Mouse (Mus musculus) lung, adult 2 months (tissue): ENCODE measurements around the gene Dido1. TPM values are rescaled to one million over a fixed set of nuclear protein-coding genes. Genes with fewer than 3 reads are reported as not detected.

Experiments
- DNase-seq: peaks from one replicate; pipeline ENCODE4 v3.0.0; 2022
- H3K4me1 ChIP-seq: fragments of 200-500 bp; 2 replicates; pipeline ENCODE4 v1.6.1; 2011; ENCODE audit warnings: low read length; ENCODE audit not compliant: control insufficient read depth, insufficient read depth
- H3K4me3 ChIP-seq: fragments of 200-500 bp; replicated peaks from 2 replicates; pipeline ENCODE3; 2011; ENCODE audit warnings: low read depth, mild to moderate bottlenecking, control low read depth, low read length; ENCODE audit errors: extremely low read depth
- CTCF ChIP-seq: fragments of 200-500 bp; IDR thresholded peaks from 2 replicates; pipeline ENCODE4 v1.5.1; 2011; ENCODE audit warnings: mild to moderate bottlenecking, low read length, control low read depth; ENCODE audit not compliant: insufficient read depth
- POLR2A ChIP-seq: fragments of 200-500 bp; IDR thresholded peaks from 2 replicates; pipeline ENCODE4 v1.6.1; 2011; ENCODE audit warnings: low read depth, mild to moderate bottlenecking, control low read depth, low read length, borderline replicate concordance; ENCODE audit errors: extremely low read depth
- WGBS: fragments of 180-500 bp; shearing (Covaris S2); methylation state at CpG from one replicate; pipeline ENCODE4 v1.1.7; 2018; 5-methylcytosine and 5-hydroxymethylcytosine counted together
- polyA plus RNA-seq: library from polyadenylated mRNA; depleted of rRNA; stranded (reverse); fragments of >200 nt; gene quantifications from 2 replicates; pipeline ENCODE4 v1.2.3, GENCODE M21; 2012

The Dido1 gene
- polyA plus RNA-seq, 1 experiment = 17.4 TPM

DNA sequence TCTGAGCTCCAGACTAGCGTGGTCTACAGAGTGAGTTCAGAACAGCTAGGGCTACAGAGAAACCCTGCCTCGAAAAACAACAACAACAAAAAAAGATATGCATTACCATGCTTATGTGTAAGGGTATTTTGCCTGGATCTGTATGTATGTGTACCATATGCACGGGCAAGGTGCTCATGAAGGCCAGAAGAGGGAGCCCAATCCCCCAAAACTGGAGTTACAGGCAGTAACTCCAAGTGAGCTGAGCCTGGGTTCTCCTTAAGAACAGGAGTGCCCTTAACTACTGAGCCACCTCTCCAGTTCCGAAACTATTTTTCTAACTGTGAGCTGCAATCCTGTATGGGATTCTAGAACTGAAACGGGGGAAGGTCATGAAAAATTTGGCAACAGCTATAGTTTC, 3.8 kb downstream of the Dido1 start:
- no peak for DNase-seq
- Histone ChIP-seq H3K4me1 (peaks cover 16% of the 10 kb centered on the region; the same call in 1 of the 2 replicates), H3K4me3 (no peak overlapping the region)
- TF ChIP-seq CTCF (no peak), POLR2A (no peak)
- WGBS = 93% methylated on average over 5 of the region's 5 CpGs

DNA sequence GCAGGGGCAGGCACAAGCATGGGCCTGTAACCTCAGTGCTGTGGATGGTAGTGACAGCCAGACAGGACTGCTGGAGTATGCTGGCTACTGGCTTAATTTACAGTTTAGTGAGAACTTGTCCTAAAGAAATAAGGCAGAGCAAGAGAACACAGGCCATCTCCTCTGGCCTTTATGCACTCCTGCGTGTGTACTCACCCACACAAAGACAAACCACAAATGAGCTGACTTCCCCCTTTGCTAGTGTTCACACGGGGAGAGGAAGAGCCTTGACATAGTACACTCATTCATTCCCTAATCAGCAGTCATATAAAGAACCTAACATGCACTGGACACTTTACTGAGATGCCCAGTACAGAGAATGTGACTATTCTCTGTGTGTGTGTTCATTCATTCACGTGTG, 4.7 kb downstream of the Dido1 start:
- WGBS = 53% methylated on average over 3 of the region's 3 CpGs
- H3K4me3 ChIP-seq = no peak overlapping the region
- TF ChIP-seq CTCF (no peak), POLR2A (no peak)
- peaks cover 20% of the 10 kb centered on the region for H3K4me1 ChIP-seq
- DNase-seq = no peak

DNA sequence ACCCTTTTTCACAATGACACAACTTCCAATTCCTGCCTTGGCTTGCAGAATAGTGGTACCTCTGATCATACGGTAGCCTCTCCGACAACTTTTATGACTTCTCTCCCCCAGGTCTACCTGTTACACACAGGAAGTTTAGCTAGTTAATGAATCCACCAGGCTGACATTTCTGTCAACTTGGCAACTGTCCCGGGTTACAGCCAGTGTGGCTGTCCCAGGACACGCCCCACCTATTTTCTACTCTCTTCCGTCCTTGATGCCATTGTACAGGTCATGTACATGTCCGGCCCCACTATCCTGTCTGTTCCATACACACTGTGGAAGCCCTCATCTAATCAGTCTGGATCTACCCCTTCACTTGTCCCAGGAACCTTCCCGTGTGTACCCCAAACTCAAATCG, 5.2 kb downstream of the Dido1 start:
- peaks cover 23% of the 10 kb centered on the region for H3K4me1 ChIP-seq
- DNase-seq = no peak
- TF ChIP-seq POLR2A (no peak), CTCF (no peak)
- H3K4me3 ChIP-seq = no peak overlapping the region
- WGBS = 34% methylated on average over 8 of the region's 8 CpGs

DNA sequence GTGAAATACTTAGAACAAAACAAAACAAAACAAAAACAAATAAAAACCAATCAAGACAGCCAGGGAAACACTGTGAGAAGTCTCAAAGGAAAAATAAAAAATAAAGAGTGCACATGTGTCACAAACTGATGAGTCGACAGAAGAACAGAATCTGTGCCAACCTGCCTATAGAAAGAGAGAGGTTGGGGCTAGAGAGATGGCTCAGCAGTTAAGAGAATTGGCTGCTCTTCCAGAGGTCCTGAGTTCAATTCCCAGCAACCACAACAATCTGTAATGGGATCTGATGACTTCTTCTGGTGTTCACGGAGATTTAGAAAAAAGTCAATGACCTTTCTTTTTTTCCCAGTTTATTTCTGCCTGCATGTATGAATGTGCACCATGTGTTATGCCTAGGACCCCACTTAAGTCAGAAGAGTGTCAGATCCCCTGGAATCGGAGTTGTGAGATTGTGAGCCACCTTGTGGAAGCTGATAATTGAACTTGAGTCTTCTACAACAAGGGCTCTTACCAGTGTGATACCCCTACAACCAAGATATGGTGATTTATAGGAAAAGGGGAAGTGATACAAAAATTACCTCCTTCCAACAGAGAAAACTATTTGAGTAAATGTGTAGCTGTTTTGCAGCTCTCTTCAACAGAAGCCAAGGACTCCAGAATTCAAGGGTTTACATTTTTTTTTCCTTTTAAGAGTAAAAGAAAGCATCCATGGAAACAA, 6.0 kb downstream of the Dido1 start:
- peaks cover 20% of the 10 kb centered on the region for H3K4me1 ChIP-seq
- TF ChIP-seq CTCF (no peak), POLR2A (no peak)
- H3K4me3 ChIP-seq = no peak overlapping the region
- DNase-seq = no peak
- 58% methylated on average over 3 of the region's 3 CpGs for WGBS

DNA sequence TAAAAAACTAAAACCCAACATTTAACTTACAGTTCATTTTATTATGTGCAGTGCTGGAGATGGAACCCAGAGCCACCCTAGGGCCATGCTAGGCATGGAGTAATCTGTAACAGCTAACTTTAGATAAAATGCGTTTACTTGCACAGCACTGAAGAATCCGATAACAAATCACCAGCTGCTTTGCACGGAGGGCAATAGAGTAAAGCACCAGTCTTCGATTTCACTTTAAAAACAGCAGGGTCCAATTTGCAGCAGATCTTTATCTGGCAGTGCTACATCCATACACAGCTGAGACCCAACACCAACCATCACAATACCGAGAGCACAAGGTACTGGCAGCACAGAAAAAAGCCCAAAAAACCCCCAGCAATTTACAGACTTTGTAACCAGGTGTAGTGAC, 6.6 kb downstream of the Dido1 start:
- TF ChIP-seq CTCF (no peak), POLR2A (no peak)
- DNase-seq = no peak
- WGBS = 81% methylated on average over 5 of the region's 5 CpGs
- H3K4me1 ChIP-seq = peaks cover 16% of the 10 kb centered on the region
- H3K4me3 ChIP-seq = no peak overlapping the region

DNA sequence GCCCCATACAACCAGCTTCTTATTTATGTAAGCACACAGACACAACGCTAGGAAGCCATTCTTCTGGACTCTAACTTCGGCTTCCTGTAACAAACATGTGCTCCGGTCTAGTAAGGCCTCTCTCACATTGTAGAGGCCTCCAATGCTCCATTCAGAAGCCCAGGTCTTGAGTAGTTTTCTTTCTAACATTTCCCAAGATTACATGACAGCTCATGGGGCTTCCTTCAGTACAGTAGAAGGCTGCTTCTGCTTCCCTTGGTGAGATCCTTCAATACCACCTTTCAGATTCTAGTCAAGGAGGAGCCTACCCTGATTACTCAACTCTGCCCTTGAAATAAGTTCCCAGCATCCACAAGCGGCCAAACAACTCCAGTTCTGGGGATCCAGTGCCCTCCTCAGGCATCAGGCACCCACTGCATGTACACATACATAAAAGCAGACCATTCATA, 7.1 kb downstream of the Dido1 start:
- TF ChIP-seq CTCF = 0 out of 2 replicates have a peak, but pooled peaks have one; percentile 16
- no peak for TF ChIP-seq POLR2A
- peaks cover 17% of the 10 kb centered on the region for H3K4me1 ChIP-seq
- no peak for DNase-seq
- 18% methylated on average over 4 of the region's 4 CpGs for WGBS
- H3K4me3 ChIP-seq = peak overlapping the region; percentile 67

DNA sequence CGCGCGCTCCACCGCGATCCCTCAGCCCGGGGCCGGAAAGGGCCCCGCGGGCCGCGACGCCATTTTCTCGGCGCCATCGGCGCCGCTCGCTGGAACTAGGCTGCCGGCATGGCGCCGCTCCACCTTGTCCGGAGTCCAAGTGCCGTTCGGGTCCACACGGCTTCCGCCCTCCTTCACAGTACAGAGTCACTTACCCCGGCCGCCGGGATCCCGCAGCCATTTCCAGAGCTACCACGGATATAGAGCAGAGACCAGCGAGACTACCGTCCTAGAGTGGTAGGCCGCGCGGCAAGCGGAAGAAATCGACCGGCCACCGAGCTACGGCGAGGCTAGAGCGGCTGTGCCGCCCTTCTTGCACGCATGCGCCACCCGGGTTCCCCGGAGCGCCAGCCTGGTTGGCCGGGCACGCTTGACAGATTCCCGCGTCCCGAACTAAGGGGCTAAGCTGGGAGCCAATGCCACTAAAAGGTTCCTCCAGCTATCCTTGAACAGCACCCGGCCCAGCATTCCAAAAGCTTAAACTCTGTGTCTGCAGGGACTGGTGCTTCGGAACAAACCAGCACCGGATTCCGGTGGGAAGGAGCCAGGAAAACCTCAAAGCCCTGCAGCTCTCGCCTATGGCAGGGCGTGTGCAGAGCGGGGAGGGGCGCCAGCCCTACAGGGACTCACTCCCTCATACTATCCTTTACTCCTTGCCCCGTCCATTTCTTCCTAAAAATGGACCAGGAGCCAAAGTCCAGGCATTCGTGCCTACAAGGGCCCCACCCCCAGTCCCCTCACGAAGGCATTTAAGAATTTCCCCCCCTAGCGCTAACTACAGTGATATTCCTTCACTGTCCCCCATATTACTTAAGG, 7.8 kb downstream of the Dido1 start:
- peak; percentile 90 for DNase-seq
- peak; percentile 52; the same call in 1 of the 2 replicates for TF ChIP-seq POLR2A
- TF ChIP-seq CTCF = no peak
- under 1% methylated on average over 66 of the region's 66 CpGs for WGBS
- peaks cover 17% of the 10 kb centered on the region for H3K4me1 ChIP-seq
- peak overlapping the region; percentile 96 for H3K4me3 ChIP-seq

DNA sequence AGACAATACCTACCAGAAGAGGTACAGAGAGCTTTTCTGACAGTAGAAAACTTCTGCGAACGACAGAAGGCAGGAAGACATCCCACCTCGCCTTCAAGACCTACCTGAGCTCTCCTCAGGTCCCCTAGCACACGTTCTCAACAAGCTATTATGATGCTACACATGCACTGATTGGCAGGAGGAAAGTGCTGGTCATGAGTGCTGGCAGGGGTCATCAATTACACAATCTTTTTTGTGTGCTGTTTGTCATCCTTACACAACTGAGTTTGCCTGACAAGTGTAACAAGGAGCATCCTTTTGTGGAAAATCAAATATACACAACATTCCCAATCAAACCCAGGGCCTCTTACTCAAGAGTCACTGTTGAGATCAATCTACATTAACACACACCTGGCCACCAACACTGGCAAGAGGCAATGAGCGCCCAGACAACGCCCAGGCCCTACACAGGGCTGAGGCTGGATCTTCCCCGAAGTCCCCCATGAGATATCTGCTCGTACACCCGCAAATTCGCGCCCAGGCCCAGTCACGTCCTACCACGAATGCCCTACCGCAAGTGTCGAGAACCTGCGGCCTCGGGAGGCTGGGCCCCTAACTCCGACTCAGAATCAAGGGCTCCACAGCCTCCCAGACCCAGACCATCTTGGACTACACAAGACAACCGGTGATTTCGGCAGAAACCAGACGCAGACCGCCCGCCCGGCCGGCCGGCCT, 8.6 kb downstream of the Dido1 start:
- H3K4me1 ChIP-seq = peaks cover 17% of the 10 kb centered on the region
- no peak for DNase-seq
- TF ChIP-seq POLR2A (no peak), CTCF (no peak)
- 2% methylated on average over 26 of the region's 26 CpGs for WGBS
- peak overlapping the region; percentile 96 for H3K4me3 ChIP-seq

DNA sequence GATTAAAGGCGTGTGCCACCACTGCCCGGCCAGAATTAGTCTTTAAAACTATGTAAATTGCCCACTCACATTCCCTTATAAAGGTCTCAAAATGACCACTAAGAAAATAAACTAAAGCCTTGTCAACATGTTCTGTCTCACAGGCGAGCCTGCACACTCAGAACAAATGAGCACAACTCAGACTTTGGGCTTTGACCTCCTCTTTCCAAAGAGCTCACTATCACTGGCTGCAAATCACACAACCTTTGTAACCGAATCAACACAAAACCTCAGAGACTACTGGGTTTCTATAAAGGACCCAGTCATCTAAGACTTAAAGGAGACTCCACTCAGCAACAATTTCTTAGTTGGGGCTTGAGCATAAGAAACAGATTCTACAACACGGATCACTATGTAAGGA, 9.3 kb downstream of the Dido1 start:
- TF ChIP-seq POLR2A (no peak), CTCF (no peak)
- DNase-seq = no peak
- Histone ChIP-seq H3K4me3 (peak overlapping the region; percentile 96), H3K4me1 (peaks cover 17% of the 10 kb centered on the region)
- WGBS = 50% methylated on average over 5 of the region's 5 CpGs
